Mouse (Mus musculus) bone marrow macrophage, adult 2 months (primary cell): ENCODE results near the gene Exoc4. TPM values are rescaled to one million over a fixed set of nuclear protein-coding genes. Genes with fewer than 3 reads are reported as not detected.
A peak's percentile ranks its signal among the peaks of the same experiment; 100 is the strongest.

ENCODE experiments used
- H3K27ac ChIP-seq: 2 replicates; pipeline ENCODE4 v1.5.1; 2012; ENCODE audit warnings: low read depth, low read length; ENCODE audit not compliant: insufficient read depth
- H3K4me1 ChIP-seq: 2 replicates; pipeline ENCODE4 v1.6.1; 2012; ENCODE audit warnings: low read length; ENCODE audit not compliant: control insufficient read depth, insufficient read depth
- H3K4me3 ChIP-seq: 2 replicates; pipeline ENCODE4 v1.5.1; 2012; ENCODE audit warnings: mild to moderate bottlenecking, low read length, moderate library complexity; ENCODE audit not compliant: insufficient read depth
- CTCF ChIP-seq: IDR thresholded peaks from 2 replicates; pipeline ENCODE4 v1.5.1; 2012; ENCODE audit warnings: low read depth, mild to moderate bottlenecking, low read length, moderate library complexity
- POLR2A ChIP-seq: IDR thresholded peaks from 2 replicates; pipeline ENCODE4 v1.6.1; 2012; ENCODE audit warnings: mild to moderate bottlenecking, low read depth, low read length, borderline replicate concordance
- polyA plus RNA-seq: library from polyadenylated mRNA; stranded (reverse); fragments of >200 nt; gene quantifications from 2 replicates; pipeline ENCODE4 v1.2.4, GENCODE M21; 2012; ENCODE audit not compliant: missing spikeins, insufficient read depth, insufficient read length

Exoc4 gene
- polyA plus RNA-seq, result 37.1 and 42.5 TPM in 2 replicates

GRCm38 (mm10) chr6:33248894-33249758 lies at the start of gene Exoc4:
Gene Exoc4, plus strand, starts transcription at chr6:33249085.
- peak within 1 kb of the TSS; percentile 39 for H3K27ac ChIP-seq
- TF ChIP-seq CTCF (no peak), POLR2A (no peak)
- H3K4me3 ChIP-seq, result peak within 1 kb of the TSS; percentile 96
- peaks cover 6% of the 10 kb centered on the region for H3K4me1 ChIP-seq

- H3K27ac ChIP-seq, result no peak overlapping the region
- no peaks in the 10 kb centered on the region for H3K4me1 ChIP-seq
- TF ChIP-seq CTCF (no peak), POLR2A (no peak)
- no peak overlapping the region for H3K4me3 ChIP-seq
Measured at GRCm38 (mm10) chr6:33218780-33219179, 30.1 kb upstream of the Exoc4 start.

GRCm38 (mm10) chr6:33226700-33227099 lies 22.2 kb upstream of the Exoc4 start:
- no peak overlapping the region for H3K4me3 ChIP-seq
- TF ChIP-seq CTCF (no peak), POLR2A (no peak)
- H3K27ac ChIP-seq, result no peak overlapping the region
- H3K4me1 ChIP-seq, result no peaks in the 10 kb centered on the region

GRCm38 (mm10) chr6:33227371-33227770 lies 21.5 kb upstream of the Exoc4 start:
- TF ChIP-seq CTCF (no peak), POLR2A (no peak)
- Histone ChIP-seq H3K27ac (no peak overlapping the region), H3K4me3 (no peak overlapping the region), H3K4me1 (no peaks in the 10 kb centered on the region)

- TF ChIP-seq CTCF (no peak), POLR2A (no peak)
- Histone ChIP-seq H3K27ac (no peak overlapping the region), H3K4me3 (no peak overlapping the region), H3K4me1 (no peaks in the 10 kb centered on the region)
Measured at GRCm38 (mm10) chr6:33241250-33241649, 7.6 kb upstream of the Exoc4 start.

- no peak overlapping the region for H3K27ac ChIP-seq
- no peak overlapping the region for H3K4me3 ChIP-seq
- TF ChIP-seq CTCF (no peak), POLR2A (no peak)
- no peaks in the 10 kb centered on the region for H3K4me1 ChIP-seq
Measured at GRCm38 (mm10) chr6:33244546-33244945, 4.3 kb upstream of the Exoc4 start.

- TF ChIP-seq CTCF, result no peak
- no peak for TF ChIP-seq POLR2A
- Histone ChIP-seq H3K4me1 (peaks cover 6% of the 10 kb centered on the region), H3K27ac (no peak overlapping the region), H3K4me3 (no peak overlapping the region)
Measured at GRCm38 (mm10) chr6:33247146-33247545, 1.7 kb upstream of the Exoc4 start.

- no peak for TF ChIP-seq POLR2A
- TF ChIP-seq CTCF, result no peak
Measured at GRCm38 (mm10) chr6:33247576-33248355, 1.1 kb upstream of the Exoc4 start.

GRCm38 (mm10) chr6:33256638-33257037 lies 7.8 kb downstream of the Exoc4 start:
- Histone ChIP-seq H3K4me3 (no peak overlapping the region), H3K27ac (no peak overlapping the region), H3K4me1 (peaks cover 9% of the 10 kb centered on the region)
- TF ChIP-seq CTCF, result no peak
- TF ChIP-seq POLR2A, result no peak

More at GRCm38 (mm10) chr6:33247576-33248355, 1.1 kb upstream of the Exoc4 start:
- H3K27ac ChIP-seq, result no peak overlapping the region
- no peak overlapping the region for H3K4me3 ChIP-seq
- peaks cover 6% of the 10 kb centered on the region for H3K4me1 ChIP-seq

- peaks cover 9% of the 10 kb centered on the region for H3K4me1 ChIP-seq
- H3K27ac ChIP-seq, result peak overlapping the region; percentile 31; the same call in 1 of the 2 replicates
- no peak overlapping the region for H3K4me3 ChIP-seq
- TF ChIP-seq POLR2A (no peak), CTCF (no peak)
Measured at GRCm38 (mm10) chr6:33257076-33257789, 8.3 kb downstream of the Exoc4 start.
